ENCODE assay signal across 9 mouse cellular contexts in the genomic region with DNA sequence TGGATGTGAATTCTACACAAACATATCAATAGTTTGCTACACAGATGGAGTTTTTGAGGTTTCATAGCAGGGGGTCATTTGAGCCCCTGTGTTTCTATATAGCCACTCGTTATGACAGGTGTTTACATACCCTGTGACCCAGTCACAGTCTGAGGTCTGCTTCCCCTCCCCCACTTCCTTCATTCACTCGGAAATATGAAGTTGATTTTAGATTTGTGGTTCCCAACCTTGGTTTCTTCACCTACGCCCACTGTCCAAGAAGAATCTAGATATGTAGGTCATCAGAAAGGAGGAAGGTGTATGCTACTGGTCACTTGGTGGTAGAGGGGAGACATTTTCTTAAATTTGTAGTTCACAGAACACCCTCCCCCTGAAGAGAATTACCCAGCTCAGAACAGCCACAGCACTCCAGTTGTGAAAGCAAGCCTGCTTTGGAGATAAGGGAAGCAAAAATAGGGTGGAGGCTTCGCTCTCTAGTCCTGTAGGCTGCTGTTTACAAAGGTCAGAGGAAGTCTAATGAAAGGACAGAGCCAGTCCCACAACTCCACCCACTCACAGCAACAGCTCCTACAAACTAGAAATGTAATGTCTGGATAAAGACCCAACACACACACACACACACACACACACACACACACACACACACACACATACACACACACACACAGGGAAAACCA. TPM values are rescaled to one million over a fixed set of nuclear protein-coding genes. Genes with fewer than 3 reads are reported as not detected.
DNase-seq lines count a peak whose midpoint lies in the region; ATAC-seq and TF ChIP-seq lines count a peak whose summit lies in the region.
"Had no signal": no experiment of that assay in that cellular context is flagged by ENCODE, and none has a peak within 500 bp of the region (broad histone marks: within the 10 kb centered on the region; RNA-seq: fewer than 3 reads in every experiment).

No protein-coding gene starts in this region.

- H3K4me3 ChIP-seq in forebrain, embryonic 12.5 days (replicated peaks) = no peak overlapping the region
- H3K4me3 ChIP-seq in forebrain, embryonic 13.5 days = no peak overlapping the region
- H3K4me3 ChIP-seq in liver, adult 2 months (ENCODE audit: insufficient read depth, low read depth, low read length) = no peak overlapping the region
- no peak overlapping the region for H3K4me3 ChIP-seq in midbrain, embryonic 16.5 days (ENCODE audit: low read depth, low read length)

- DNase-seq in liver, adult 2 months (ENCODE audit: extremely low read depth, low read depth, low spot score) = peak; percentile 77
- DNase-seq in natural killer cell, adult 2 months (ENCODE audit: low spot score in 2 of 2) = peak; percentile 68 to 85
- no peak for DNase-seq in cerebellum, postnatal 36 days
- no peak for DNase-seq in cerebellum, adult 9-11 months

- H3K27ac ChIP-seq in forebrain, embryonic 12.5 days = 0 out of 2 replicates have a peak overlapping the region, but pooled peaks have one; percentile 25
- no peak overlapping the region for H3K27ac ChIP-seq in forebrain, embryonic 13.5 days
- peak overlapping the region; percentile 70 for H3K27ac ChIP-seq in liver, adult 2 months (replicated peaks; ENCODE audit: insufficient read depth, low read depth, low read length)
- H3K27ac ChIP-seq in midbrain, embryonic 16.5 days (ENCODE audit: low read length) = no peak overlapping the region

- H3K4me1 ChIP-seq in forebrain, embryonic 12.5 days = no peaks in the 10 kb centered on the region
- H3K4me1 ChIP-seq in forebrain, embryonic 13.5 days = no peaks in the 10 kb centered on the region
- peaks cover 19% of the 10 kb centered on the region for H3K4me1 ChIP-seq in liver, adult 2 months (ENCODE audit: control insufficient read depth, insufficient read depth, low read length)
- no peaks in the 10 kb centered on the region for H3K4me1 ChIP-seq in midbrain, embryonic 16.5 days (ENCODE audit: control insufficient read depth, insufficient read depth, low read length)

- no peaks in the 10 kb centered on the region for H3K27me3 ChIP-seq in forebrain, embryonic 12.5 days
- no peaks in the 10 kb centered on the region for H3K27me3 ChIP-seq in forebrain, embryonic 13.5 days
- no peaks in the 10 kb centered on the region for H3K27me3 ChIP-seq in liver, adult 2 months (ENCODE audit: control insufficient read depth, insufficient read depth, low read length)
- H3K27me3 ChIP-seq in midbrain, embryonic 16.5 days (ENCODE audit: control insufficient read depth, insufficient read depth, low read depth, low read length) = no peaks in the 10 kb centered on the region
- H3K27me3 ChIP-seq: CH12.LX had no signal

- no peak for ATAC-seq in forebrain, embryonic 12.5 days (ENCODE audit: low FRiP score)
- no peak for ATAC-seq in forebrain, embryonic 13.5 days
- ATAC-seq in granulocyte monocyte progenitor cell, adult 5-6 weeks (replicated peaks; ENCODE audit: poor library complexity, severe bottlenecking) = peak; percentile 69
- ATAC-seq in midbrain, embryonic 16.5 days = no peak

- H3K79me2 ChIP-seq in liver, adult 2 months (ENCODE audit: control insufficient read depth, insufficient read depth, low read length) = no peaks in the 10 kb centered on the region

- no peak overlapping the region for H3K9ac ChIP-seq in forebrain, embryonic 12.5 days
- no peak overlapping the region for H3K9ac ChIP-seq in forebrain, embryonic 13.5 days
- H3K9ac ChIP-seq in liver, adult 2 months (ENCODE audit: low read depth, low read length) = no peak overlapping the region
- H3K9ac ChIP-seq in midbrain, embryonic 16.5 days (ENCODE audit: low read depth, low read length) = no peak overlapping the region

- no peak for TF ChIP-seq POLR2A in liver, adult 2 months (IDR thresholded peaks at IDR 0.05; ENCODE audit: extremely low read depth, insufficient read depth, low read length)

- TF ChIP-seq CTCF in liver, adult 2 months (IDR thresholded peaks at IDR 0.05; ENCODE audit: low read depth, low read length) = no peak

- peaks cover 8% of the 10 kb centered on the region for H3K9me3 ChIP-seq in forebrain, embryonic 12.5 days
- peaks cover 3% of the 10 kb centered on the region; the same call in 1 of the 2 replicates for H3K9me3 ChIP-seq in forebrain, embryonic 13.5 days (replicated peaks)
- no peaks in the 10 kb centered on the region; the same call in 1 of the 2 replicates for H3K9me3 ChIP-seq in midbrain, embryonic 16.5 days (replicated peaks; ENCODE audit: control insufficient read depth, low read length, poor library complexity, severe bottlenecking)

- no peak overlapping the region for H3K4me2 ChIP-seq in forebrain, embryonic 12.5 days
- H3K4me2 ChIP-seq in forebrain, embryonic 13.5 days = no peak overlapping the region
- no peak overlapping the region for H3K4me2 ChIP-seq in midbrain, embryonic 16.5 days (ENCODE audit: low read length)

- H3K36me3 ChIP-seq in forebrain, embryonic 12.5 days (replicated peaks) = no peaks in the 10 kb centered on the region
- H3K36me3 ChIP-seq in forebrain, embryonic 13.5 days (ENCODE audit: poor library complexity, severe bottlenecking) = no peaks in the 10 kb centered on the region
- no peaks in the 10 kb centered on the region for H3K36me3 ChIP-seq in liver, adult 2 months (ENCODE audit: control insufficient read depth, insufficient read depth, low read length)
- H3K36me3 ChIP-seq in midbrain, embryonic 16.5 days (ENCODE audit: control insufficient read depth, insufficient read depth, low read length) = no peaks in the 10 kb centered on the region

- 79% methylated on average over 4 of the region's 4 CpGs for WGBS in forebrain, embryonic 12.5 days
- 90% methylated on average over 4 of the region's 4 CpGs for WGBS in forebrain, embryonic 13.5 days
- WGBS in liver, adult 2 months = 13% methylated on average over 4 of the region's 4 CpGs
- WGBS in midbrain, embryonic 16.5 days = 87% methylated on average over 4 of the region's 4 CpGs

RNA-seq across cellular contexts. Expression of gene Stk24, which starts 43.0 kb away (rescaled TPM):
- polyA plus RNA-seq in forebrain, embryonic 12.5 days (2016; fragmentation: Nextera tagmentation; extraction: Ambion mirVana) = 41.3 and 41.9 TPM in 2 replicates
- polyA plus RNA-seq in forebrain, embryonic 13.5 days (2015; fragmentation: Nextera tagmentation; extraction: Ambion mirVana) = 24.3 and 26.1 TPM in 2 replicates
- total RNA-seq in granulocyte monocyte progenitor cell, adult 5-6 weeks (2014; fragmentation: Nextera tagmentation) = 87.1 and 141 TPM in 2 replicates
- 63.5 and 70.6 TPM in 2 replicates for total RNA-seq in granulocyte monocyte progenitor cell, adult 5-6 weeks (2017)
- total RNA-seq in liver, adult 2 months (2014; rRNA removed) = 10.1 and 12.6 TPM in 2 replicates
- polyA plus RNA-seq in liver, adult 2 months (2012; rRNA removed) = 8.6 and 9.3 TPM in 2 replicates
- polyA plus RNA-seq in midbrain, embryonic 16.5 days (2015; fragmentation: Nextera tagmentation; extraction: Ambion mirVana) = 14.5 and 16.1 TPM in 2 replicates

Comparison
In these comparisons a context has a peak if more than half of its experiments do, and no peak if none do; other contexts are left out.
1. H3K27ac ChIP-seq: peak in forebrain, embryonic 12.5 days (single experiment) and liver, adult 2 months (single experiment); none in forebrain, embryonic 13.5 days (single experiment) and midbrain, embryonic 16.5 days (single experiment).
2. DNase-seq: peak in liver, adult 2 months (single experiment) and natural killer cell, adult 2 months (2 of 2); none in cerebellum, postnatal 36 days (0 of 2) and cerebellum, adult 9-11 months (single experiment).